Mouse (Mus musculus): ENCODE results near the gene Rnf187. TPM values are rescaled to one million over a fixed set of nuclear protein-coding genes. Genes with fewer than 3 reads are reported as not detected.
A peak's percentile ranks its signal among the peaks of the same experiment; 100 is the strongest.

Rnf187 gene
- total and polyA plus RNA-seq, 3 experiments: 185 to 195 (median 188) TPM

DNA sequence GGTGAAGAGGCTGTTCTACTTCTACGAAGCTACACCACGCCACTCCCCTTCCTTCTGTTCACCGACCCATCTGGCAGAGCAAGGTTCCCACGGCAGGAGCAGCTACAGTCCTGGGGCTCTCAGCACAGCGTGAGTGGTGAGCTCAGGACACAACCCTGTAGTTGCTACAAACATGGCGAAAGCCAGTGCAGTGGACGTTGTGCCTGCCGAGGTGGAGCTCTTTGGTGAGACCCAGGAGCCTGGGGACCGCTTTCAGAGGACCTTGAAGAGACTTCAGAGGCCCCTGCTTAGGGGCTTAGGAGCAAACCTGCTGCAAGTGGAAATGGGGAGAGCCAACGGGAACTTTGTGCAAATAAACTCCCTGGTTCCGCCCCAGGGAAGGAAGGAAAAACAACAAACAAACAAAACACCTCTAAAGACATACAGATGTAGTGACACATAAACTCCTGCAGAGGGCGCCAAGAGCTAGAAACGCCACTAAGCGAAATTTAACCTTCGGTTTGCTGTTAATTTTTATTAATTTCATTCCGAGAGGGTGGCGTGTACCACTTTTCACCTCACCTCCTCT is 24.2 kb downstream of the Rnf187 start:
- H3K79me2 ChIP-seq (replicated peaks; ENCODE audit: control insufficient read depth, extremely low read depth, insufficient read depth, poor library complexity, severe bottlenecking): no peaks in the 10 kb centered on the region
- no peaks in the 10 kb centered on the region for H3K36me3 ChIP-seq (replicated peaks in 1 of 2; ENCODE audit: control insufficient read depth in 1 of 2, insufficient read depth in 1 of 2, low read length in 1 of 2)
- in situ Hi-C loops (cut with MboI; ENCODE audit: low pct_ligation_motif_present, low pct_unique_long_range_greater_than_20kb, low sequenced_read_pairs) (no loop called here), dilution Hi-C loops (cut with MboI; ENCODE audit: extremely low pct_ligation_motif_present, extremely low pct_unique_long_range_greater_than_20kb, low sequenced_read_pairs) (no loop called here)
- peak overlapping the region in 1 of 3 experiments; percentile 41 for H3K4me3 ChIP-seq (replicated peaks in 1 of 3; ENCODE audit: low read depth in 2 of 3, low read length in 2 of 3, poor library complexity in 1 of 3)
- H3K9me3 ChIP-seq (replicated peaks; ENCODE audit: low read length): no peaks in the 10 kb centered on the region
- DNase-seq (ENCODE audit: extremely low read depth): no peak
- TF ChIP-seq SMC3 (IDR thresholded peaks at IDR 0.05; ENCODE audit: low read depth, low read length): peak; percentile 46
- TF ChIP-seq JUN (IDR thresholded peaks at IDR 0.05; ENCODE audit: insufficient read depth, low read depth, low read length): no peak
- TF ChIP-seq ZNF384 (IDR thresholded peaks at IDR 0.05; ENCODE audit: low read depth, low read length): no peak
- no peak for TF ChIP-seq MYC (IDR thresholded peaks at IDR 0.05; ENCODE audit: low read depth, low read length)
- 0 out of 2 replicates have a peak, but pooled peaks have one; percentile 16 for TF ChIP-seq TCF12 (IDR thresholded peaks at IDR 0.05; ENCODE audit: low read depth, low read length)
- peak; percentile 78 to 92 for TF ChIP-seq CTCF (conservative IDR thresholded peaks at IDR 0.05 in 1 of 2, IDR thresholded peaks at IDR 0.05 in 1 of 2; ENCODE audit: low read depth in 2 of 2, low read length in 2 of 2)
- TF ChIP-seq POLR2AphosphoS2 (IDR thresholded peaks at IDR 0.05; ENCODE audit: low read depth, low read length): no peak
- TF ChIP-seq HCFC1 (IDR thresholded peaks at IDR 0.05; ENCODE audit: low read depth, low read length): no peak
- no peak for TF ChIP-seq ELF1 (IDR thresholded peaks at IDR 0.05; ENCODE audit: low read depth, low read length)
- no peak for TF ChIP-seq EP300 (IDR thresholded peaks at IDR 0.05; ENCODE audit: low read length)
- TF ChIP-seq ZC3H11A (IDR thresholded peaks at IDR 0.05; ENCODE audit: low read depth, low read length): no peak
- TF ChIP-seq RAD21 (IDR thresholded peaks at IDR 0.05; ENCODE audit: low read depth, low read length): peak; percentile 59
- H3K9ac ChIP-seq (ENCODE audit: insufficient read depth, low read depth): peak overlapping the region; percentile 23; the same call in 1 of the 2 replicates
- H3K27ac ChIP-seq (ENCODE audit: insufficient read depth, low read depth): no peak overlapping the region
- H3K27me3 ChIP-seq (replicated peaks): peaks cover 79% of the 10 kb centered on the region
- peak overlapping the region; percentile 60 for H3K4me2 ChIP-seq (ENCODE audit: insufficient read depth, low read depth, poor library complexity, severe bottlenecking)
- peaks cover 9 to 14% of the 10 kb centered on the region in 2 experiments for H3K4me1 ChIP-seq (ENCODE audit: control insufficient read depth in 1 of 2, insufficient read depth in 2 of 2)

DNA sequence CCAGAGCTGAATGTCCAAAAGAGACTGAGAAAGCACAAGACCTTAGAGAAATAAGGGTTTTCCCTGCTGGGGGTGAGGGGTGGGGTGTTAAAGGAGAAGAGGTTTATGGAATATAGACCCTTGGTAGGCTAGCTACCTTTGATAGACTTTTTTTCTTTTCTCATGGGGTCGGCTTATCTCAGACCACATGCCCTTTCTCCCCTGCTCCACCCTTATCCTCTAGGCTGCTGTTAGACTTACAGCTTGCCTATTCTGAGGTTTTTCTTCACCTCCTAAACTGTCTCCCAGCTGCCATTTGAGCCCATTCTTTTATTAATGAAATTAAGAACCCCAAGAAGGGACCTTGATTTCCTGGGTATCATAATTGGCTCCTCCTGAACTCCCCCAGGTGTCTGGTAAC is 24.9 kb downstream of the Rnf187 start:
- DNase-seq (ENCODE audit: extremely low read depth): no peak
- H3K4me1 ChIP-seq (ENCODE audit: control insufficient read depth in 1 of 2, insufficient read depth in 2 of 2): peaks cover 6 to 12% of the 10 kb centered on the region in 2 experiments
- H3K4me3 ChIP-seq (replicated peaks in 1 of 3; ENCODE audit: low read depth in 2 of 3, low read length in 2 of 3, poor library complexity in 1 of 3): no peak overlapping the region
- H3K36me3 ChIP-seq (replicated peaks in 1 of 2; ENCODE audit: control insufficient read depth in 1 of 2, insufficient read depth in 1 of 2, low read length in 1 of 2): no peaks in the 10 kb centered on the region
- in situ Hi-C loops (cut with MboI; ENCODE audit: low pct_ligation_motif_present, low pct_unique_long_range_greater_than_20kb, low sequenced_read_pairs) (no loop called here), dilution Hi-C loops (cut with MboI; ENCODE audit: extremely low pct_ligation_motif_present, extremely low pct_unique_long_range_greater_than_20kb, low sequenced_read_pairs) (no loop called here)
- no peak overlapping the region for H3K4me2 ChIP-seq (ENCODE audit: insufficient read depth, low read depth, poor library complexity, severe bottlenecking)
- peaks cover 77% of the 10 kb centered on the region for H3K27me3 ChIP-seq (replicated peaks)
- no peak for TF ChIP-seq PAX5 (IDR thresholded peaks at IDR 0.05; ENCODE audit: low read length)
- no peak for TF ChIP-seq JUN (IDR thresholded peaks at IDR 0.05; ENCODE audit: insufficient read depth, low read depth, low read length)
- no peak for TF ChIP-seq RCOR1 (conservative IDR thresholded peaks at IDR 0.05; ENCODE audit: low read depth, low read length)
- no peak for TF ChIP-seq GABPA (IDR thresholded peaks at IDR 0.05; ENCODE audit: insufficient replicate concordance, low read depth, low read length)
- no peak for TF ChIP-seq POLR2AphosphoS2 (IDR thresholded peaks at IDR 0.05; ENCODE audit: low read depth, low read length)
- TF ChIP-seq MAFK (IDR thresholded peaks at IDR 0.05; ENCODE audit: insufficient replicate concordance, low read length): no peak
- no peaks in the 10 kb centered on the region for H3K79me2 ChIP-seq (replicated peaks; ENCODE audit: control insufficient read depth, extremely low read depth, insufficient read depth, poor library complexity, severe bottlenecking)
- H3K27ac ChIP-seq (ENCODE audit: insufficient read depth, low read depth): no peak overlapping the region
- no peaks in the 10 kb centered on the region for H3K9me3 ChIP-seq (replicated peaks; ENCODE audit: low read length)
- H3K9ac ChIP-seq (ENCODE audit: insufficient read depth, low read depth): no peak overlapping the region
